ENCODE assay signal across 12 mouse cellular contexts in genomic region chr5:140900866-140901265, GRCm38 (mm10).
DNase-seq lines count a peak whose midpoint lies in the region; ATAC-seq lines count a peak whose summit lies in the region.
"Had no signal": no experiment of that assay in that cellular context is flagged by ENCODE, and none has a peak within 500 bp of the region (broad histone marks: within the 10 kb centered on the region; RNA-seq: fewer than 3 reads in every experiment).

No protein-coding gene starts in this region.

- no peak for ATAC-seq in kidney, embryonic 15.5 days (replicated peaks; ENCODE audit: low FRiP score)
- no peak for ATAC-seq in forebrain, embryonic 12.5 days (ENCODE audit: low FRiP score)
- ATAC-seq in hindbrain, embryonic 11.5 days (ENCODE audit: low FRiP score): no peak
- ATAC-seq: inflammation-experienced regulatory T-cells, adult 6 months had no signal

- no peaks in the 10 kb centered on the region for H3K9me3 ChIP-seq in kidney, embryonic 15.5 days (replicated peaks)
- H3K9me3 ChIP-seq in forebrain, embryonic 12.5 days: no peaks in the 10 kb centered on the region
- no peaks in the 10 kb centered on the region for H3K9me3 ChIP-seq in hindbrain, embryonic 11.5 days (ENCODE audit: control insufficient read depth, low read length)
- H3K9me3 ChIP-seq: liver, embryonic 13.5 days had no signal

- no peak overlapping the region for H3K4me3 ChIP-seq in kidney, embryonic 15.5 days (replicated peaks)
- no peak overlapping the region for H3K4me3 ChIP-seq in forebrain, embryonic 12.5 days (replicated peaks)
- H3K4me3 ChIP-seq in hindbrain, embryonic 11.5 days (ENCODE audit: low read depth, low read length): no peak overlapping the region
- H3K4me3 ChIP-seq: liver, embryonic 13.5 days had no signal

- DNase-seq in adrenal gland, postnatal 36 days: peak; percentile 21 to 23
- no peak for DNase-seq in adrenal gland, adult 8-10 months
- peak; percentile 74 for DNase-seq in kidney, postnatal 10 days
- DNase-seq in ZHBTc4 (ENCODE audit: low read depth, low spot score): peak; percentile 85
- DNase-seq in lung, postnatal 36 days: peak; percentile 68
- DNase-seq in hindbrain, embryonic 11.5 days (ENCODE audit: low spot score): no peak
- DNase-seq: cerebellum, adult 11 months; liver, embryonic 13.5 days had no signal

- no peak overlapping the region for H3K4me2 ChIP-seq in kidney, embryonic 15.5 days
- no peak overlapping the region for H3K4me2 ChIP-seq in forebrain, embryonic 12.5 days
- no peak overlapping the region for H3K4me2 ChIP-seq in hindbrain, embryonic 11.5 days (replicated peaks; ENCODE audit: low read depth, low read length)
- H3K4me2 ChIP-seq: liver, embryonic 13.5 days; midbrain, embryonic 11.5 days had no signal

- no peaks in the 10 kb centered on the region for H3K27me3 ChIP-seq in kidney, embryonic 15.5 days
- peaks cover 3% of the 10 kb centered on the region; the same call in 1 of the 2 replicates for H3K27me3 ChIP-seq in forebrain, embryonic 12.5 days
- H3K27me3 ChIP-seq in hindbrain, embryonic 11.5 days (ENCODE audit: control insufficient read depth, insufficient read depth, low read length): no peaks in the 10 kb centered on the region
- H3K27me3 ChIP-seq: liver, embryonic 13.5 days had no signal

- 67% methylated on average over 13 of the region's 13 CpGs for WGBS in kidney, embryonic 15.5 days
- 90% methylated on average over 13 of the region's 13 CpGs for WGBS in forebrain, embryonic 12.5 days
- WGBS in hindbrain, embryonic 11.5 days: 83% methylated on average over 13 of the region's 13 CpGs

- no peaks in the 10 kb centered on the region for H3K36me3 ChIP-seq in kidney, embryonic 15.5 days
- H3K36me3 ChIP-seq in forebrain, embryonic 12.5 days (replicated peaks): no peaks in the 10 kb centered on the region
- H3K36me3 ChIP-seq in hindbrain, embryonic 11.5 days (ENCODE audit: control insufficient read depth, insufficient read depth, low read length): no peaks in the 10 kb centered on the region
- H3K36me3 ChIP-seq: liver, embryonic 13.5 days had no signal

- no peak overlapping the region for H3K27ac ChIP-seq in kidney, embryonic 15.5 days
- H3K27ac ChIP-seq in forebrain, embryonic 12.5 days: no peak overlapping the region
- no peak overlapping the region for H3K27ac ChIP-seq in hindbrain, embryonic 11.5 days (ENCODE audit: low read depth, low read length)
- H3K27ac ChIP-seq: liver, embryonic 13.5 days had no signal

- no peak overlapping the region for H3K9ac ChIP-seq in kidney, embryonic 15.5 days
- H3K9ac ChIP-seq in forebrain, embryonic 12.5 days: no peak overlapping the region
- H3K9ac ChIP-seq in hindbrain, embryonic 11.5 days (ENCODE audit: low read depth, low read length): no peak overlapping the region
- H3K9ac ChIP-seq: liver, embryonic 13.5 days had no signal

- H3K4me1 ChIP-seq in kidney, embryonic 15.5 days: no peaks in the 10 kb centered on the region
- H3K4me1 ChIP-seq in forebrain, embryonic 12.5 days: no peaks in the 10 kb centered on the region
- no peaks in the 10 kb centered on the region for H3K4me1 ChIP-seq in hindbrain, embryonic 11.5 days (replicated peaks; ENCODE audit: control insufficient read depth, insufficient read depth, low read length)
- H3K4me1 ChIP-seq: liver, embryonic 13.5 days had no signal

Comparison
In these comparisons a context has a peak if more than half of its experiments do, and no peak if none do; other contexts are left out.
1. DNase-seq: peak in adrenal gland, postnatal 36 days (2 of 2), kidney, postnatal 10 days (single experiment), ZHBTc4 (single experiment) and lung, postnatal 36 days (single experiment); none in adrenal gland, adult 8-10 months (single experiment) and hindbrain, embryonic 11.5 days (single experiment).